Mouse (Mus musculus): ENCODE measurements around the gene Wfdc17. TPM values are rescaled to one million over a fixed set of nuclear protein-coding genes. Genes with fewer than 3 reads are reported as not detected.
A peak's percentile ranks its signal among the peaks of the same experiment; 100 is the strongest.

Wfdc17 gene
- total and polyA plus RNA-seq, 2 experiments from 2014 or later = 2.9 TPM; not detected in 1

GRCm38 (mm10) chr11:83712671-83713070, 8.9 kb downstream of the Wfdc17 start:
- no peak for ATAC-seq (ENCODE audit: insufficient read depth, low read depth)
- Histone ChIP-seq H3K27me3 (ENCODE audit: control insufficient read depth, insufficient read depth, low read length) (no peaks in the 10 kb centered on the region), H3K4me3 (ENCODE audit: low read depth, low read length) (no peak overlapping the region), H3K9ac (replicated peaks; ENCODE audit: low read depth, low read length) (no peak overlapping the region), H3K27ac (ENCODE audit: low read depth) (no peak overlapping the region), H3K36me3 (replicated peaks; ENCODE audit: control insufficient read depth, insufficient read depth, low read length) (no peaks in the 10 kb centered on the region), H3K9me3 (replicated peaks; ENCODE audit: control insufficient read depth, low read length) (no peaks in the 10 kb centered on the region), H3K4me1 (ENCODE audit: control insufficient read depth, insufficient read depth) (no peaks in the 10 kb centered on the region), H3K4me2 (ENCODE audit: low read depth, low read length) (no peak overlapping the region)
- WGBS = 60% methylated on average over 1 of the region's 1 CpGs
- no peak for DNase-seq (ENCODE audit: low spot score)
- TF ChIP-seq CTCF (IDR thresholded peaks at IDR 0.05; ENCODE audit: low read depth) = no peak
- TF ChIP-seq EP300 (IDR thresholded peaks at IDR 0.05; ENCODE audit: low read depth) = no peak

DNA sequence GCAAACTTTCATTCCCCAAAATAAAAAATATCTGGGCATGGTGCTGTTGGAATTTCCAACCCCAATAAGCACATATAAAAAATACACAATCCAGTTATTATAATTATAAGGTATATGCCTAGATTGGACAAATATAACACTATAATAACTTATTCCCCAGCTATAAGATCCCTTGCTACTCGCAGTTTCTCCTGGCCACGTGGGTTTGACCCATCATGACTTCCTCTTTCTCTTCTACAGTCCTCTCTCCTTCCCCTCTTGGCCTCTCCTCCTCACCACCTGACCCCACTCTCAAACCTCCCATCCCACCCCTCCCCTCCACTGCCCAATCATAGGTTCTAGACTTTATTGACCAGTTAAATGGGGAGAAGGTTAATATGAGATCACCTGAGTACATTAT, 10.1 kb downstream of the Wfdc17 start:
- WGBS = 59% methylated on average over 2 of the region's 2 CpGs
- Histone ChIP-seq H3K4me2 (ENCODE audit: low read depth, low read length) (no peak overlapping the region), H3K36me3 (replicated peaks; ENCODE audit: control insufficient read depth, insufficient read depth, low read length) (no peaks in the 10 kb centered on the region), H3K9ac (replicated peaks; ENCODE audit: low read depth, low read length) (no peak overlapping the region), H3K27me3 (ENCODE audit: control insufficient read depth, insufficient read depth, low read length) (no peaks in the 10 kb centered on the region), H3K4me1 (ENCODE audit: control insufficient read depth, insufficient read depth) (no peaks in the 10 kb centered on the region), H3K9me3 (replicated peaks; ENCODE audit: control insufficient read depth, low read length) (no peaks in the 10 kb centered on the region), H3K27ac (ENCODE audit: low read depth) (no peak overlapping the region), H3K4me3 (ENCODE audit: low read depth, low read length) (no peak overlapping the region)
- no peak for DNase-seq (ENCODE audit: low spot score)
- no peak for ATAC-seq (ENCODE audit: insufficient read depth, low read depth)
- TF ChIP-seq EP300 (IDR thresholded peaks at IDR 0.05; ENCODE audit: low read depth) (no peak), CTCF (IDR thresholded peaks at IDR 0.05; ENCODE audit: low read depth) (no peak)

- Histone ChIP-seq H3K9ac (replicated peaks; ENCODE audit: low read depth, low read length) (no peak overlapping the region), H3K9me3 (replicated peaks; ENCODE audit: control insufficient read depth, low read length) (no peaks in the 10 kb centered on the region), H3K4me2 (ENCODE audit: low read depth, low read length) (no peak overlapping the region), H3K4me1 (ENCODE audit: control insufficient read depth, insufficient read depth) (no peaks in the 10 kb centered on the region), H3K36me3 (replicated peaks; ENCODE audit: control insufficient read depth, insufficient read depth, low read length) (no peaks in the 10 kb centered on the region), H3K27ac (ENCODE audit: low read depth) (no peak overlapping the region), H3K4me3 (ENCODE audit: low read depth, low read length) (no peak overlapping the region), H3K27me3 (ENCODE audit: control insufficient read depth, insufficient read depth, low read length) (no peaks in the 10 kb centered on the region)
- no peak for TF ChIP-seq EP300 (IDR thresholded peaks at IDR 0.05; ENCODE audit: low read depth)
- no peak for TF ChIP-seq CTCF (IDR thresholded peaks at IDR 0.05; ENCODE audit: low read depth)
- ATAC-seq (ENCODE audit: insufficient read depth, low read depth) = no peak
- 76% methylated on average over 6 of the region's 6 CpGs for WGBS
- DNase-seq (ENCODE audit: low spot score) = no peak
Measured at GRCm38 (mm10) chr11:83717042-83717665, 13.4 kb downstream of the Wfdc17 start.

DNA sequence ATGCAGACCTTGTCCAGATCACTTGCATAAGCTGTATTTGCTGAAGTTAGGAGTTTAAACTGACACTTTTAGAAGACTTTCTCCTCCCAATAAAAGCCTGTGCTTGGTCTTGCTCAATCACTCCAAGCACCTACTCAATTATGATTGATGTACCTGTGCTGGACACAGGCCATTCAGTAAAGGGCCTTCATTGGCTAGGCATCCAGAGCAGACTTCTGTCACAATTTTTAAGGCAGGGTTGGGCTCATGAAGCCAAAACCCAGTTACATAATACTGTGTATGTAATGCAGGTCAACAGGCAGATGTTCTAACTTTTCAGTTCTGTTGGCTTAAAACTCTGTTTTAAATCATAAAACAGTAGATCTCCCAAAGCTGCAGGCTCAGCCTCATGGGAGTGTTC, 17.0 kb downstream of the Wfdc17 start:
- no peak for ATAC-seq (ENCODE audit: insufficient read depth, low read depth)
- no peaks in the 10 kb centered on the region for H3K36me3 ChIP-seq (replicated peaks; ENCODE audit: control insufficient read depth, insufficient read depth, low read length)
- H3K27me3 ChIP-seq (ENCODE audit: control insufficient read depth, insufficient read depth, low read length) = no peaks in the 10 kb centered on the region
- no peaks in the 10 kb centered on the region for H3K4me1 ChIP-seq (ENCODE audit: control insufficient read depth, insufficient read depth)
- no peak overlapping the region for H3K4me2 ChIP-seq (ENCODE audit: low read depth, low read length)
- H3K4me3 ChIP-seq (ENCODE audit: low read depth, low read length) = no peak overlapping the region
- no peak overlapping the region for H3K27ac ChIP-seq (ENCODE audit: low read depth)
- no peak for TF ChIP-seq EP300 (IDR thresholded peaks at IDR 0.05; ENCODE audit: low read depth)
- no peak for TF ChIP-seq CTCF (IDR thresholded peaks at IDR 0.05; ENCODE audit: low read depth)
- no peaks in the 10 kb centered on the region for H3K9me3 ChIP-seq (replicated peaks; ENCODE audit: control insufficient read depth, low read length)
- no peak for DNase-seq (ENCODE audit: low spot score)
- no peak overlapping the region for H3K9ac ChIP-seq (replicated peaks; ENCODE audit: low read depth, low read length)

DNA sequence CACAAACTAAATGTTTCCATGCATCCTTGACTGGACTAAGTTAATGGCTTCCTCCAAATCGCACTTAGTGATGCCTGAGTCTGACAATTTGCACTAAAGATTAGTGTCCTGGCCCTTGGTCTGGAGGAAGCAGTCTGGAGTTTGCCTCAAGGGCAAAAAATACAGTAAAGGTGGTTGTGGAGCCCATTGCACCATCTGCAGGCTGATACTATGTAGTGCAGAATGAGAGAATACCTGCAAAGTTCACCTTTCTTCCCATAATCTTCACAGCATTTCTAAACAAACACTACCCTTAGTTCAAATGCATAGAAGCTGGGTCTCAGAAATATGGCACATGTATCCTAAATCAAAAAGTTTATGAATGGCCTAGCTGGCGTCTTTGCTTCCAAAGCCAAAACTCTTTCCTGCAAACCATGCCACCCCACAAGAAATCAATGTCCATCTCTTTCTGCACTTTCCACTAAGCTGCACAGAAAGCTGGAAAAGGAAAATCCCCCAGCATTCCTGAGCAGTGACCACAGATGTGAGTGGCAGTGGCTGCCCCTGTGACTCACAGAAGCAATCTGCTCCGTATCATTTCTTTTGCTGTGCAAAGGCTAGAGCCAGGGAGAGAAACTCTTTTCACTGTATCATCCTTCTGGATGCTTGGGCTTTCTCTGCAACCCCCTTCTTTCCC, 25.1 kb downstream of the Wfdc17 start:
- H3K4me2 ChIP-seq (ENCODE audit: low read depth, low read length) = no peak overlapping the region
- no peak overlapping the region for H3K27ac ChIP-seq (ENCODE audit: low read depth)
- WGBS = 55% methylated on average over 3 of the region's 3 CpGs
- no peaks in the 10 kb centered on the region for H3K4me1 ChIP-seq (ENCODE audit: control insufficient read depth, insufficient read depth)
- no peaks in the 10 kb centered on the region for H3K36me3 ChIP-seq (replicated peaks; ENCODE audit: control insufficient read depth, insufficient read depth, low read length)
- H3K27me3 ChIP-seq (ENCODE audit: control insufficient read depth, insufficient read depth, low read length) = no peaks in the 10 kb centered on the region
- H3K9me3 ChIP-seq (replicated peaks; ENCODE audit: control insufficient read depth, low read length) = 0 out of 2 replicates have a peak, but pooled peaks cover 2% of the 10 kb centered on the region
- ATAC-seq (ENCODE audit: insufficient read depth, low read depth) (no peak), DNase-seq (ENCODE audit: low spot score) (peak; percentile 23)
- no peak for TF ChIP-seq EP300 (IDR thresholded peaks at IDR 0.05; ENCODE audit: low read depth)
- TF ChIP-seq CTCF (IDR thresholded peaks at IDR 0.05; ENCODE audit: low read depth) = peak; percentile 35
- no peak overlapping the region for H3K9ac ChIP-seq (replicated peaks; ENCODE audit: low read depth, low read length)
- no peak overlapping the region for H3K4me3 ChIP-seq (ENCODE audit: low read depth, low read length)
